ENCODE assay signal across 25 mouse cellular contexts in genomic region chr6:148345001-148345400, GRCm38 (mm10).
DNase-seq lines count a peak whose midpoint lies in the region; ATAC-seq and TF ChIP-seq lines count a peak whose summit lies in the region.
"Had no signal": no experiment of that assay in that cellular context is flagged by ENCODE, and none has a peak within 500 bp of the region (broad histone marks: within the 10 kb centered on the region; RNA-seq: fewer than 3 reads in every experiment).

No protein-coding gene starts in this region.

- no peaks in the 10 kb centered on the region for H3K9me3 ChIP-seq in kidney, embryonic 16.5 days (ENCODE audit: low read length)
- H3K9me3 ChIP-seq in CH12.LX (replicated peaks; ENCODE audit: low read length), result no peaks in the 10 kb centered on the region
- H3K9me3 ChIP-seq in hindbrain, embryonic 16.5 days (ENCODE audit: control insufficient read depth, low read length), result no peaks in the 10 kb centered on the region
- H3K9me3 ChIP-seq: embryonic facial prominence, embryonic 12.5 days; embryonic facial prominence, embryonic 15.5 days; forebrain, embryonic 15.5 days; hindbrain, embryonic 10.5 days; hindbrain, embryonic 13.5 days had no signal

- no peak for TF ChIP-seq POLR2A in CH12.LX (IDR thresholded peaks at IDR 0.05; ENCODE audit: low read depth, low read length)

- in situ Hi-C loops in CH12.LX (cut with MboI; ENCODE audit: low pct_ligation_motif_present, low pct_unique_long_range_greater_than_20kb, low sequenced_read_pairs), result no loop called here

- no peak overlapping the region for H3K4me2 ChIP-seq in kidney, embryonic 16.5 days (replicated peaks; ENCODE audit: low read depth, low read length)
- no peak overlapping the region for H3K4me2 ChIP-seq in CH12.LX (ENCODE audit: insufficient read depth, low read depth, poor library complexity, severe bottlenecking)
- no peak overlapping the region for H3K4me2 ChIP-seq in hindbrain, embryonic 16.5 days (ENCODE audit: low read length)
- H3K4me2 ChIP-seq: embryonic facial prominence, embryonic 12.5 days; embryonic facial prominence, embryonic 15.5 days; forebrain, embryonic 15.5 days; hindbrain, embryonic 13.5 days had no signal

- no peak overlapping the region for H3K27ac ChIP-seq in kidney, embryonic 16.5 days (ENCODE audit: low read length)
- H3K27ac ChIP-seq in CH12.LX (ENCODE audit: insufficient read depth, low read depth), result no peak overlapping the region
- H3K27ac ChIP-seq in hindbrain, embryonic 16.5 days (ENCODE audit: low read depth, low read length), result no peak overlapping the region
- H3K27ac ChIP-seq: embryonic facial prominence, embryonic 12.5 days; embryonic facial prominence, embryonic 15.5 days; forebrain, embryonic 15.5 days; hindbrain, embryonic 10.5 days; hindbrain, embryonic 13.5 days; hindbrain, postnatal 0 days had no signal

- H3K9ac ChIP-seq in kidney, embryonic 16.5 days (replicated peaks; ENCODE audit: low read length), result no peak overlapping the region
- no peak overlapping the region for H3K9ac ChIP-seq in CH12.LX (ENCODE audit: insufficient read depth, low read depth)
- H3K9ac ChIP-seq in hindbrain, embryonic 16.5 days (ENCODE audit: low read depth, low read length), result no peak overlapping the region
- H3K9ac ChIP-seq: embryonic facial prominence, embryonic 12.5 days; embryonic facial prominence, embryonic 15.5 days; forebrain, embryonic 15.5 days; hindbrain, embryonic 13.5 days had no signal

- no peaks in the 10 kb centered on the region for H3K79me2 ChIP-seq in CH12.LX (replicated peaks; ENCODE audit: control insufficient read depth, extremely low read depth, insufficient read depth, poor library complexity, severe bottlenecking)

- no peak for TF ChIP-seq EP300 in CH12.LX (IDR thresholded peaks at IDR 0.05; ENCODE audit: low read length)

- H3K4me3 ChIP-seq in kidney, embryonic 16.5 days (ENCODE audit: low read length), result no peak overlapping the region
- H3K4me3 ChIP-seq in CH12.LX (replicated peaks in 1 of 3; ENCODE audit: low read depth in 2 of 3, low read length in 2 of 3, poor library complexity in 1 of 3), result no peak overlapping the region
- no peak overlapping the region for H3K4me3 ChIP-seq in hindbrain, embryonic 16.5 days (ENCODE audit: low read length)
- H3K4me3 ChIP-seq: embryonic facial prominence, embryonic 12.5 days; embryonic facial prominence, embryonic 15.5 days; forebrain, embryonic 15.5 days; hindbrain, embryonic 10.5 days; hindbrain, embryonic 13.5 days had no signal

- H3K36me3 ChIP-seq in kidney, embryonic 16.5 days (ENCODE audit: insufficient read depth, low read length), result no peaks in the 10 kb centered on the region
- no peaks in the 10 kb centered on the region for H3K36me3 ChIP-seq in CH12.LX (replicated peaks in 1 of 2; ENCODE audit: control insufficient read depth in 1 of 2, insufficient read depth in 1 of 2, low read length in 1 of 2)
- H3K36me3 ChIP-seq in hindbrain, embryonic 16.5 days (ENCODE audit: control insufficient read depth, insufficient read depth, low read length), result no peaks in the 10 kb centered on the region
- H3K36me3 ChIP-seq: embryonic facial prominence, embryonic 12.5 days; embryonic facial prominence, embryonic 15.5 days; forebrain, embryonic 15.5 days; hindbrain, embryonic 10.5 days; hindbrain, embryonic 13.5 days had no signal

- dilution Hi-C loops in CH12.LX (cut with MboI; ENCODE audit: extremely low pct_ligation_motif_present, extremely low pct_unique_long_range_greater_than_20kb, low sequenced_read_pairs), result no loop called here

- TF ChIP-seq CTCF in CH12.LX (conservative IDR thresholded peaks at IDR 0.05 in 1 of 2, IDR thresholded peaks at IDR 0.05 in 1 of 2; ENCODE audit: low read depth in 2 of 2, low read length in 2 of 2), result no peak

- TF ChIP-seq RAD21 in CH12.LX (IDR thresholded peaks at IDR 0.05; ENCODE audit: low read depth, low read length), result no peak

- no peak for DNase-seq in kidney, postnatal 36 days
- DNase-seq in CH12.LX (ENCODE audit: extremely low read depth), result peak; percentile 13
- DNase-seq in T-cell, adult 2 months (ENCODE audit: low spot score), result no peak
- DNase-seq: adrenal gland, postnatal 10 days; adrenal gland, postnatal 36 days; cerebellum, adult 18-20 months; cerebellum, adult 9-10 months; cerebellum, postnatal 14 days; gastrocnemius, postnatal 10 days; gastrocnemius, postnatal 36 days; heart, adult 18-20 months; heart, postnatal 36 days had no signal

- no peaks in the 10 kb centered on the region for H3K27me3 ChIP-seq in kidney, embryonic 16.5 days (ENCODE audit: insufficient read depth, low read length)
- H3K27me3 ChIP-seq in CH12.LX (replicated peaks), result no peaks in the 10 kb centered on the region
- H3K27me3 ChIP-seq in hindbrain, embryonic 16.5 days (replicated peaks; ENCODE audit: control insufficient read depth, insufficient read depth, low read length), result no peaks in the 10 kb centered on the region
- H3K27me3 ChIP-seq: embryonic facial prominence, embryonic 12.5 days; embryonic facial prominence, embryonic 15.5 days; forebrain, embryonic 15.5 days; hindbrain, embryonic 13.5 days had no signal

- ATAC-seq in kidney, embryonic 16.5 days (ENCODE audit: low FRiP score, low TSS enrichment), result 0 out of 2 replicates have a peak, but pooled peaks have one; percentile 19
- ATAC-seq in common myeloid progenitor, adult 5-6 weeks (replicated peaks; ENCODE audit: low read depth, poor library complexity, severe bottlenecking), result peak; percentile 63
- peak; percentile 72 for ATAC-seq in megakaryocyte progenitor cell, adult 5-6 weeks (replicated peaks; ENCODE audit: poor library complexity)
- no peak for ATAC-seq in hindbrain, embryonic 16.5 days
- ATAC-seq: CD4-positive, CD25-positive, alpha-beta regulatory T cell, adult 4 months; forebrain, embryonic 15.5 days; hindbrain, postnatal 0 days; inflammation-experienced regulatory T-cells, adult 6 months; intestine, embryonic 16.5 days had no signal

- 86% methylated on average over 3 of the region's 3 CpGs for WGBS in kidney, embryonic 16.5 days
- WGBS in hindbrain, embryonic 16.5 days, result 78% methylated on average over 3 of the region's 3 CpGs

- no peaks in the 10 kb centered on the region for H3K4me1 ChIP-seq in kidney, embryonic 16.5 days (ENCODE audit: insufficient read depth, low read length)
- H3K4me1 ChIP-seq in CH12.LX (ENCODE audit: control insufficient read depth in 1 of 2, insufficient read depth in 2 of 2), result peaks cover 0 to 9% of the 10 kb centered on the region in 2 experiments; a peak in 2 of 4 replicates
- H3K4me1 ChIP-seq in hindbrain, embryonic 16.5 days (ENCODE audit: control insufficient read depth, insufficient read depth, low read depth, low read length), result no peaks in the 10 kb centered on the region
- H3K4me1 ChIP-seq: embryonic facial prominence, embryonic 12.5 days; embryonic facial prominence, embryonic 15.5 days; forebrain, embryonic 15.5 days; hindbrain, embryonic 10.5 days; hindbrain, embryonic 13.5 days had no signal

TF ChIP-seq in CH12.LX, 34 proteins besides CTCF, POLR2A, EP300 and RAD21:
- peak; percentile 47; the same call in 1 of the 2 replicates for TF ChIP-seq ETS1 (conservative IDR thresholded peaks at IDR 0.05; ENCODE audit: low read depth, low read length)
- TF ChIP-seq POLR2AphosphoS2 (IDR thresholded peaks at IDR 0.05; ENCODE audit: low read depth, low read length), result no peak
- no peak for TF ChIP-seq ZC3H11A (IDR thresholded peaks at IDR 0.05; ENCODE audit: low read depth, low read length)
- no peak for TF ChIP-seq CHD2 (IDR thresholded peaks at IDR 0.05; ENCODE audit: low read length)
- TF ChIP-seq NRF1 (IDR thresholded peaks at IDR 0.05; ENCODE audit: low read depth, low read length), result no peak
